7 mouse cellular contexts compared by ENCODE assay signal in genomic region chr10:12614465-12615199, GRCm38 (mm10).
A peak's percentile ranks its signal among the peaks of the same experiment; 100 is the strongest.
DNase-seq lines count a peak whose midpoint lies in the region; ATAC-seq lines count a peak whose summit lies in the region.

No protein-coding gene starts in this region.

- H3K27ac ChIP-seq in neural tube, embryonic 14.5 days (ENCODE audit: low read depth, low read length) = peak overlapping the region; percentile 13; the same call in 1 of the 2 replicates

- DNase-seq in cerebellum, adult 9-11 months = peak; percentile 24
- DNase-seq in frontal cortex, postnatal 14 days (ENCODE audit: low spot score in 2 of 2) = peak; percentile 11 to 56
- DNase-seq in left cerebral cortex, adult 8-10 months (ENCODE audit: low spot score in 2 of 2) = peak; percentile 39
- DNase-seq in spleen, postnatal 36 days (ENCODE audit: low spot score in 2 of 2) = no peak

- peak overlapping the region; percentile 62 for H3K4me2 ChIP-seq in neural tube, embryonic 14.5 days (ENCODE audit: low read depth, low read length)

- H3K27me3 ChIP-seq in megakaryocyte, embryonic 14.5 days (replicated peaks) = no peaks in the 10 kb centered on the region
- no peaks in the 10 kb centered on the region for H3K27me3 ChIP-seq in neural tube, embryonic 14.5 days (ENCODE audit: control insufficient read depth, insufficient read depth, low read length)

- peak overlapping the region; percentile 55 for H3K9ac ChIP-seq in neural tube, embryonic 14.5 days (replicated peaks; ENCODE audit: low read depth, low read length)

- 2% methylated on average over 22 of the region's 22 CpGs for WGBS in neural tube, embryonic 14.5 days

- H3K36me3 ChIP-seq in megakaryocyte, embryonic 14.5 days (replicated peaks; ENCODE audit: low read length) = peaks cover 35% of the 10 kb centered on the region
- H3K36me3 ChIP-seq in neural tube, embryonic 14.5 days (ENCODE audit: control insufficient read depth, insufficient read depth, low read length) = no peaks in the 10 kb centered on the region

- no peaks in the 10 kb centered on the region for H3K9me3 ChIP-seq in megakaryocyte, embryonic 14.5 days
- H3K9me3 ChIP-seq in neural tube, embryonic 14.5 days (ENCODE audit: control insufficient read depth, low read length) = no peaks in the 10 kb centered on the region

- peak overlapping the region; percentile 40 for H3K4me3 ChIP-seq in megakaryocyte, embryonic 14.5 days (replicated peaks)
- H3K4me3 ChIP-seq in neural tube, embryonic 14.5 days (ENCODE audit: low read depth, low read length) = peak overlapping the region; percentile 40

- H3K4me1 ChIP-seq in megakaryocyte, embryonic 14.5 days = peaks cover 35% of the 10 kb centered on the region
- H3K4me1 ChIP-seq in neural tube, embryonic 14.5 days (ENCODE audit: control insufficient read depth, insufficient read depth, low read length) = no peaks in the 10 kb centered on the region

- ATAC-seq in megakaryocyte, adult 5-6 weeks (ENCODE audit: poor library complexity, severe bottlenecking) = no peak
- peak; percentile 62 for ATAC-seq in neural tube, embryonic 14.5 days (ENCODE audit: low read depth)

Comparison
In these comparisons a context has a peak if more than half of its experiments do, and no peak if none do; other contexts are left out.
1. DNase-seq: peak in cerebellum, adult 9-11 months (single experiment), frontal cortex, postnatal 14 days (2 of 2) and left cerebral cortex, adult 8-10 months (2 of 2); none in spleen, postnatal 36 days (0 of 2).